Mouse (Mus musculus): ENCODE data around the gene Plekhb2.

Gene Plekhb2

DNA sequence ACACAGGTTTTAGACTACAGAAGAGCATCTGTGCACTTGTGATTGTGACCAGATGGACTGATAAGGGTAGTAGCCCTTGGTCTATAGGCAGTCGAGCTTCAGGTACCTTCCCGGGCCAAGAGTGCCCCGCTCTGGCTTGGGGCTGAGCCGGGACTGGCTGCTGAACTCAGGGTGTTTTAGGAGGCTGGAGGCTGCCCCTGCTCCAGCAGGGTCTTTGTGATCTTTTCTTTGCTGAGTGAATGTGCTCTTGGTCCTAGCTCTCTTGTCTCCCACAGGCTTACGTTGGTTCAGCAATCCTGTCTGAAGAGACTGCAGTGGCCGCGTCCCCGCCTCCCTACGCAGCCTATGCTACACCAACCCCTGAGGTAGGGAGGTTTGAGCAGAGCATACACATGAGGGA is 16.1 kb downstream of the Plekhb2 start:
- no peak for DNase-seq (ENCODE audit: extremely low spot score, low read depth, low spot score)

DNA sequence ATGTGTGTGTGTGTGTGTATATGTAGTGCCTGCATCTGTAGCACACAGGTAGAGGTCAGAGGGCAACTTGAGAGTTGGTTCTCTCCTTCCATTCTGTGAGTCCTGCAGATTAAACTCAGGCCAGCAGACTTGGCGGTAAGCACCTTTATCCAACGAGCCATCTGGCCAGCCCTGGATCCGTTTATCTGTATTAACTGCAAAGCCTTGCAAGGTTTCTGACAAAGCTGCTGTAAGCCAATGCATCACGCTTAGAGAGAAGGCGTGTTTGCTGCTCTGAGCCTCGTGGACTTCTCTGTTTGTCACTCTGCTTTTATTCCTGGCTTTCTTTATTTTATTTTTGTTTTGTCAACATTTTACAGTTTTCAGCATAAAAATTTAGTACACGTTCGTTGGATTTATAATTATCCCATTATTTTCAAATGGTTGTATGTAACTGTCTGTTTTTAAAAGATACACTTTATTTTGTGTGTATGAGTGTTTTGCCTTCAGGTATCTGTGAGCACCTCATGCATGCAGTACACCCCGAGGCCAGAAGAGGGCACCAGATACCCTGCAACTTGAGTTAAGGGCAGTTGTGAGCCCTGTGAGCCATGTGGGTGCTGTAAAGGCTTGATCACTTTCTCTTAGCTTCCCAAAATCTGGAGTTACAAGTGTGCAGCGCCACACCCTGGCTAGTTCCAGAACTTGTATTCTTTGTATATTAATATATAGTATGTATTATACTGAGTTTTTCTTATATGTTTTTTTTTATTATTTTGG is 17.2 kb downstream of the Plekhb2 start:
- peak; percentile 71 for DNase-seq (ENCODE audit: extremely low spot score, low read depth, low spot score)

DNA sequence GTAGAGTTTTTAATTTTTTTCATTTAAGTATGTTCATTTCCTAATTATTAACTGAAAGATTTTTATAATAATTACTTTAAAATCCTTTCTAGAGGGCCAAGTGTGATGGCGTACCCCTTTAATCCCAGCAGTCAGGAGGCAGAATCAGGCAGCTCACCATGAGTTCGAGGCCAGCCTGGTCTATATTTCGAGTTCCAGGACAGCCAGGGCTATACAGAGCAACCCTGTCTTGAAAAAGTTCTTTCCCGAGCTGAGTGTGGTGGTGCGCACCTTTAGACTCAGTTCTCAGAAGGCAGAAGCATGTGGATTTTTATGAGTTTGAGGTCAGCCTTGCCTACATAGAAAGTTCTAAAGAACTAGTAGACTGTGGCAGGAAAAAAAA is 17.8 kb downstream of the Plekhb2 start:
- DNase-seq (ENCODE audit: extremely low spot score, low read depth, low spot score) = no peak

DNA sequence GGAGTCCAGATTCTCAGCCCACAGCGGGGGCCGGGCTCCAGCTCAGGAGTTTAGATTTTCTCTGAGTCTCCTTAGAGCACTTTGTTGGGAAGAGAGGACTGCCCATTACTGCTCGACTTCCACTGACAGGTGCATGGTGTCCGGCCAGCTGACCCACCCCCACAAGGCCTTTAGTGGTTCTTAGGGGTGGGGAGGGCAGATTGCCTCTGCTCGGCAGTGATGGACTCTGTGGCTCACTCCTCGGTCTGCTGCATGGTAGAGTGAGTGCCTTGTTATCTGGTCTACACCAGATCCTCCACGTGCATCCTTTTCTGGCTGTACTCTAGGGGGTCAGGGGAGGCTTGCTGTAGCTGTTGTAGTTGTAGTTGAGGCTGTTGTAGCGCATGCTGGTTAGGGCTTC is 18.6 kb downstream of the Plekhb2 start:
- no peak for DNase-seq (ENCODE audit: extremely low spot score, low read depth, low spot score)

DNA sequence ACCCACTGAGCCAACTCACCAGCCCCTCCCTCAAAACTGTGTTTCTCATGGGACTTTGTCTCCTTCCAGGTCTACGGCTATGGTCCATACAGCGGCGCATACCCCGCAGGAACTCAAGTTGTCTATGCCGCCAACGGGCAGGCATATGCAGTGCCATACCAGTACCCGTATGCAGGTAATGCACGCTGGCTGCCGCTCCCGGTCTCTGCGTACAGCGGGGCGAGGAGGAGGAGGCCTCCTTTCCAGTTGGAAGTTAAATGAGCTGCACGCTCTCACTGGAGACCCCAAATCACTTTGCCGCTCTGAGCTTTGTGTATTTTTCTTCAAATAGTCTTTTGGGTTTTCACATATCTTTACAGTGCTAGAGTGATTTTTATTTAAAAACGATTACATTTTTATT is 19.5 kb downstream of the Plekhb2 start:
- no peak for DNase-seq (ENCODE audit: extremely low spot score, low read depth, low spot score)

DNA sequence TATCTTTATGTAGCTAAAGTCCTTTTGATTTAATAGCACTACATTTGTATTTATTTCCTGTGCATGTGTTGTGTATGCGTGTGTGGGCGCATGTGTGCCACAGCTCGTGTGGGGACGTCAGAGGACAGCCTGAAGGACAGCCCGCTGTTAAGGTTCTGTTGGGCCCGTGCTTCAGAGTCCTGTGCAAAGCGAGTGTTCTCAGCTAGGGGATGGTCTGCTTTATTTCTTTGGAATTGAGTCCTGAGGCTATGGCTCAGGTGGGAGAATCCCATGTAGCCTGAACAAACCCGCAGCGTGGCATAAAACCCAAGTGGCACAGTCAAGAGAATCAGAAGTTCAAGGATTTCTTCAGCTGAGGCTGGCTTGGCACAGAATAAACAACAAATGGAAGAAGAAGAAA is 21.4 kb downstream of the Plekhb2 start:
- no peak for DNase-seq (ENCODE audit: extremely low spot score, low read depth, low spot score)

DNA sequence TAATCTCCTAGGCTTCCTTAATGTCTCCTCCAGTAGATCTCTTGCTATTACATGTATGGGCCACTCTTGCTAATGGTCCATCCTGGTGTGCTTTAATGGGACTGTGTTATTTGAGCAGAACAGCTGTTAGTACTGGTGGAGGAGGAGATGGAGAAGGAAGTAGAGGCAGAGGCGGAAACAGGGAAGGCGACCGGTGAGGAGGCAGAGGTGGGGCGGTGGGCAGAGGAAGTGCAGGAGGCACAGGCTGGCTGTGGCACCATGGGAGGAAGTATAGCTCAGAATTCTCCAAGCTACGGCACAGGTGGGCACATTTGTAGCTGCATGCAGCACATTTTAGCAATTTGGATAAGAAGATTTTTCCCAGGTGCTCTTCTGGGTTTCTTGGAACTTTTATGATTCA is 23.8 kb downstream of the Plekhb2 start:
- DNase-seq (ENCODE audit: extremely low spot score, low read depth, low spot score) = no peak

DNA sequence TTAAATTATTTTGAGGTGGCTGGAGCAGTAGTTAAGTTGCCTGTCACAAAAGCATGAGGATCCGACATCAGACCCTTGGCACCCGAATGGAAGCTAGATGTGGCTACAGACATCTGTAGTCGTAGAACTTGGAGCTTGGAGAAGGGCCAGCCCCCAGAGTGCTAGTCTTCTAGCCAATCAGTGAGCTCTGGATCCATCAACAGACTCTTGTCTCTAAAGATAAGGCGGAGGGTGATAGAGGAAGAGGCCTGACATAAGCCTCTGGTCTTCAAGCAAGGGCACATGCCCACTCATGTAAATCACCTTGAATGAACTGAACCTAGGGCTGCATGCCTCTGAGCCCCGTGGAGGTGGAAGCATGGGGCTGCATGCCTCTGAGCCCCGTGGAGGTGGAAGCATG is 29.8 kb downstream of the Plekhb2 start:
- DNase-seq (ENCODE audit: extremely low spot score, low read depth, low spot score) = no peak

DNA sequence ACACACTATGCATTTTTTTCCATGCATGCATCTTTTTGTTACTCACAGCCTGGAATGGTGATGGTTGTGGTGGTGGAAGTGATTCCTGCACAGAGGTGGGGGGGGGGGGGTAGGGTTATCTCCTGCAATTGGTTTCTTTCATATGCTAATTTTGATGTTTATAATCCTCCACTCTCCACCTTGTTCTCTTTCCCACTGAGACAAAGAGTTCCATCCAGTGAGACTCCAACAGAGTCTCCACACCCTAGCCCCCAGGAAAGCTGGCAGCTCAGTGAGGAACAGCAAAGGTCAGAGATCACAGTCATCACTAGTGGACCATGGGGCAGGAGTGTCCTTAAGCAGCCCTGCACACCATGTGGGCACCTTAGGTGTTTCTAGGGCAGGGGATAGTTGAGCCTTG is 34.0 kb downstream of the Plekhb2 start:
- DNase-seq (ENCODE audit: extremely low spot score, low read depth, low spot score) = no peak

DNA sequence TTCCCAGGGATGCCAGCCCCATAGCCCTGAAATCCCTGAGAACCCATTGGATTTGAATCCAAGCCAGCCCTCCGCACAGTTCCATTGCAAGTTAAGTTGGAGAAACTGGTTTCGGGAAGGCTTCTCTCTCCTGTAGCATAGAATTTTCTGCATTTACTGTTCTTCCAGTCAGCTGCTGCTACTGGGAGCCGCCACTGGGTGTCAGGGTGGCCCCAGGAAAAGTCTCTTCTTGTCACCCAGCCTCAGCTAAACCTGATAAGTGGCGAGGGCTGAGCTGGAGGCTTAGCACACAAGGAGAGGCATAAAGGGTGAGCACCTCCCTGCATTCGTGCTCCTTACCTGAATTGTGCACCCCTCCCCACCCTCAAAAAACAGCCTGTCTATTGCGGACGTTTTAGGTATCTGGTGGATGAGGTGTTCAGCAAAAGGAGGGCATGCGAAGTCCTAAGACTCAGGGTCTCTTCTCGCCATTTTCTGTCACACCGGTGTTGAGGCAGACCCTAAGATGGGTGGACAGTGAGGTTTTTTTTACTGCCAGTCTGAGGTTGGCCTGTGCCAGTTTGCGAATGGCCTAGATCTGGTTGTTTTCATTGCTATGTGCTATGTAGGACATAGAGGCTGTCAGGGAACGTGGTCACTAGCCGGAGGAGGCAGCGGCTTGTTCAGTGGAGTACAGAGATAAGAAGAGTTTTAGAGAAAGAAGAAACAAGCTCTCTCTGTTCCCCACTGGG is 41.9 kb downstream of the Plekhb2 start:
- DNase-seq (ENCODE audit: extremely low spot score, low read depth, low spot score) = no peak

DNA sequence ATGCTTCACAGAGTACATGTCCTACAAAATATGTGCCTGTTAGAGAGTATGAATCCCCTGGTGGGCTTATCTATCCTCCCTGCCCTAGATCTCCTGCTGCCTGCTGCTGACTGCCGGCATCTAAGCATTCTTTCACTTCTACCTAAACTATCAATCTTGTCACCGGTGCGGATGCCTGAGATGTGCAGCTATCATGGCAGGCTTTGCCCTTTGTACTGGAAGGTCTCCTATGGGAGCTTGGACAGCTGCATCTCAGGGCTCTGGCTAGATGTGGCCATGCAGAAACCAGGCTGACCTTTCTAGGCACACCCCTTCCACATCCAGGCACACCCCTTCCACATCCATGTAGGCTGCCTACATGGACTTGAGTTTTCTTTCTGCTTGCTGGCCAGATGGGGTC is 42.7 kb downstream of the Plekhb2 start:
- no peak for DNase-seq (ENCODE audit: extremely low spot score, low read depth, low spot score)

DNA sequence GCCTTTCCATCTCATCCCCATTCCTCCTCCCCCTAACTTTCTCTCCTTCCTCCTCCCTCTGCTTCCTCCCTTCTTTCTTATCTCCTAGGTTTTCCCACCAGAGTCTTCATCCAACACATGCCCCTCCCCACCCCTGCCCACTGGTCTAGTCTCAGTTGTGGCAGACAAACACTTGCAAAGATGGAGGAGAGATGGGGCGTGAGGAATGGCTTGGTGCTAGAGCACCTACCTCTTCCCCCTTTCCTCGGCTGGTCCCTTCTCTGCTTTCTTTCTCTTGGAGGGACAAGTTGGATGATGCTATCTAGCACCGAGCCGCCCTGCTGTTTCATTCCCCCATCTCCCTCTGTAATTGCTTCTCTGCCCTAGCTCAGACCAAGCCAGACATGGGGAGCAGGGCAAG is 43.6 kb downstream of the Plekhb2 start:
- no peak for DNase-seq (ENCODE audit: extremely low spot score, low read depth, low spot score)

DNA sequence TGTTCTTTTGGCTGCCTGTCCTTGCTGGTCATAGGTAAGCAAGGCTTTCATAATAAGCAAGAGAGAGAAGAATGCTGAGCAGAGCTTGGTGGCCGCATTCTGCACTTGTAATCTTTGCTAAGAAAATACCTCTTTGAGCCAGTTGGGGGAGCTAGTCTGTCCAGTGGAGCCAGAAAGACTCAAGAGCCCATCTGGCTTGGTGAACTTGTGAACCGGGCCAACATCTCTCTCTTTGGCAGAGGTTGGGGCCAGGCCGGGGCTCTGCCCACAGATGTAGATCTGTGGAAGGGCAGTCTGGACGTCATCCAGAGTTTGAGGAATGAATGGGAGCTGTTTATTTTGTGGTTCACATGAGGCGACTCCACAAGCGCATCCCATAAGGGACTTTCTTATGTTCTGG is 44.1 kb downstream of the Plekhb2 start:
- no peak for DNase-seq (ENCODE audit: extremely low spot score, low read depth, low spot score)

DNA sequence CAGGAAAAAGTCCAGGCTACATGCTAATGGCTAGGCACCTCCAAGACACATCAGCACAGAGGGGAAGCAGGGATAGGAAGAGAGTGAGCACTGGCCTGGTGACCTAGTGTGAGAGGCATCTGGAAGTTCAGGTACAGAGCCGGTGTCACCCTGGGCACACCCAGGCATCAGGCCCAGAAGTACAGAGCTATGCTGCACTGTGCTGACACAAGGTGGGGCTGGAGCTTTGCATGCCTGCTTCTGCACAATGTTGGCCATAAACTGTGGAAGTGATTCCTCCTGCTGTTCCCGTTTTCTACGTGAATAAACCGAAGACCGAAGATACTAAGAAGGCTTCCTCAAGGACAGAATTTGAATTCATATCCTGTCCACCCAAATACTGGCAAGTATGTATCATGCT is 46.3 kb downstream of the Plekhb2 start:
- no peak for DNase-seq (ENCODE audit: extremely low spot score, low read depth, low spot score)

DNA sequence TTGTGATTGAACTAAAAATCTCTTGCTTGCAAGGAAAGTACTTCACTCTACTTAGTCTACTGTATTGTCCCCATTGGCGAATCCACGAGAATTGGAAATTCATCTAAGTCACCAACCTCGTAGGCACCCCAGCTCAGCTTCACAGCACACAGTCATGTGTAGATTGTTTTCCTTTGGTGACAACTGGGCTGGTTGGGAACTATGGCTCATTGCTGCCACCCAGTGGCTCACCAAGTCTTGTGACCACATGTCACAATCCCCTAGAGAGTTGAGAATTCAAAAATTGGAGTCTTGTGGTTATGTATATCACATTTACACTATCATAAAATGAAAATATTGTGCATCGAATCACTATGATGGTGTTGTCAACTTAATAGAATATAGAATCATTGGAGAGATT is 47.1 kb downstream of the Plekhb2 start:
- peak; percentile 18 for DNase-seq (ENCODE audit: extremely low spot score, low read depth, low spot score)

DNA sequence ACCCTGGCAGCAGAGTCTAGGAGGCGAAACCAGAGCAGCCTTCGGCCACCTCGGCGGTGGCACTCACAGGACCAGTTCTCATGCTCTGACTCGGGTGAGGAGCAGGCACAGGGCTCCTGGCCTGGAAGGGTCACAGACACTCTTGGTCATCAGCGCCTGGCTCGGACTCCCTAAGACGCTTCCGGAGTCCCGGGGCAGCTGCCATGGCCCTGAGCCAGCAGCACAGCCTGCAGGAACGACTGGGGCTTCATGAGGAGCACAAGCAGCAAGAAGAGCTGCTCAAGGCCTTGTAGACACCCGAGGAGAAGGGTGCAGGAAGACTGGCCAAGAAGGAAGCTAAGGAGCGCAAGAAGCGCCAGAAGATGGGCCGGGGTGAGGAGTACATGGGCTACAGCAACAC is 78.9 kb downstream of the Plekhb2 start:
- DNase-seq (ENCODE audit: extremely low spot score, low read depth, low spot score) = no peak

Measured in hindlimb bud, embryonic 11.5 days (tissue).